Mouse (Mus musculus) A20 (cell line): ENCODE data around the gene Snhg11.

Experiments
- DNase-seq: peaks from one replicate; pipeline ENCODE4 v3.0.0-alpha.2; 2011; ENCODE audit warnings: low read depth, low spot score

Gene Snhg11

GRCm38 (mm10) chr2:158369474-158370172 lies 5.8 kb upstream of the Snhg11 start:
- DNase-seq: no peak

GRCm38 (mm10) chr2:158370173-158370550 lies 5.3 kb upstream of the Snhg11 start:
- no peak for DNase-seq

GRCm38 (mm10) chr2:158373061-158373460 lies 2.4 kb upstream of the Snhg11 start:
- no peak for DNase-seq

GRCm38 (mm10) chr2:158373516-158373915 lies 1.9 kb upstream of the Snhg11 start:
- no peak for DNase-seq

GRCm38 (mm10) chr2:158376123-158376687 lies 767 bp downstream of the Snhg11 start:
- no peak for DNase-seq

GRCm38 (mm10) chr2:158376798-158377197 lies 1.4 kb downstream of the Snhg11 start:
- DNase-seq: no peak

GRCm38 (mm10) chr2:158377811-158378210 lies 2.4 kb downstream of the Snhg11 start:
- DNase-seq: peak; percentile 67

GRCm38 (mm10) chr2:158379354-158380078 lies 4.1 kb downstream of the Snhg11 start:
- peak; percentile 91 for DNase-seq

GRCm38 (mm10) chr2:158386072-158386471 lies 10.6 kb downstream of the Snhg11 start:
- DNase-seq: no peak

- no peak for DNase-seq
Observed at GRCm38 (mm10) chr2:158389421-158389820, 14.0 kb downstream of the Snhg11 start.

- no peak for DNase-seq
Observed at GRCm38 (mm10) chr2:158396369-158396768, 20.9 kb downstream of the Snhg11 start.

GRCm38 (mm10) chr2:158397140-158397539 lies 21.7 kb downstream of the Snhg11 start:
- peak; percentile 76 for DNase-seq

GRCm38 (mm10) chr2:158402915-158403314 lies 27.5 kb downstream of the Snhg11 start:
- no peak for DNase-seq

GRCm38 (mm10) chr2:158408997-158409594 lies 33.7 kb downstream of the Snhg11 start:
- no peak for DNase-seq

- DNase-seq: peak; percentile 99
Observed at GRCm38 (mm10) chr2:158409595-158410021, 34.2 kb downstream of the Snhg11 start, which contains the start of gene Ralgapb. Ralgapb (plus strand) TSS chr2:158409848.

- peak; percentile 65 for DNase-seq
Observed at GRCm38 (mm10) chr2:158410022-158411014, 34.9 kb downstream of the Snhg11 start.

GRCm38 (mm10) chr2:158413240-158413639 lies 37.8 kb downstream of the Snhg11 start:
- DNase-seq: no peak

- no peak for DNase-seq
Observed at GRCm38 (mm10) chr2:158415826-158416225, 40.4 kb downstream of the Snhg11 start.

- no peak for DNase-seq
Observed at GRCm38 (mm10) chr2:158418663-158419062, 43.2 kb downstream of the Snhg11 start.
